Mouse (Mus musculus) testis, adult 2 months (tissue): Measurements from ENCODE around the gene Fam72a. TPM values are rescaled to one million over a fixed set of nuclear protein-coding genes. Genes with fewer than 3 reads are reported as not detected.

Experiments used
- H3K27ac ChIP-seq: fragments of 200-500 bp; 2 replicates; pipeline ENCODE4 v1.5.1; 2012; ENCODE audit warnings: low read depth, low read length; ENCODE audit not compliant: control insufficient read depth, insufficient read depth
- H3K27me3 ChIP-seq: fragments of 200-500 bp; 2 replicates; pipeline ENCODE4 v1.6.1; 2012; ENCODE audit warnings: mild to moderate bottlenecking, low read length, moderate library complexity; ENCODE audit not compliant: control insufficient read depth, insufficient read depth
- H3K36me3 ChIP-seq: fragments of 200-500 bp; 2 replicates; pipeline ENCODE4 v1.6.1; 2012; ENCODE audit warnings: mild to moderate bottlenecking, low read length; ENCODE audit not compliant: control insufficient read depth, insufficient read depth
- H3K4me1 ChIP-seq: fragments of 200-500 bp; 2 replicates; pipeline ENCODE4 v1.6.1; 2012; ENCODE audit warnings: low read length; ENCODE audit not compliant: control insufficient read depth, insufficient read depth
- H3K4me3 ChIP-seq: fragments of 200-500 bp; 2 replicates; pipeline ENCODE4 v1.5.1; 2012; ENCODE audit warnings: low read depth, mild to moderate bottlenecking, low read length, moderate library complexity, mixed read lengths; ENCODE audit not compliant: control insufficient read depth
- CTCF ChIP-seq: fragments of 200-500 bp; IDR thresholded peaks from 2 replicates; pipeline ENCODE4 v1.5.1; 2012; ENCODE audit warnings: low read depth, mild to moderate bottlenecking, inconsistent platforms, low read length, moderate library complexity; ENCODE audit not compliant: control insufficient read depth, insufficient read depth, insufficient replicate concordance
- POLR2A ChIP-seq: fragments of 200-500 bp; IDR thresholded peaks from 2 replicates; pipeline ENCODE4 v1.6.1; 2012; ENCODE audit warnings: low read depth, mild to moderate bottlenecking, inconsistent platforms, low read length, moderate library complexity; ENCODE audit not compliant: control insufficient read depth
- polyA plus RNA-seq: library from polyadenylated mRNA; depleted of rRNA; stranded (reverse); fragments of >200 nt; gene quantifications from 2 replicates; pipeline ENCODE4 v1.2.3, GENCODE M21; 2012

Fam72a gene
- polyA plus RNA-seq, 1 experiment: 1.3 TPM

GRCm38 (mm10) chr1:131492360-131492759 is 35.3 kb upstream of the Fam72a start:
- Histone ChIP-seq H3K4me1 (no peaks in the 10 kb centered on the region; the same call in 1 of the 2 replicates), H3K27me3 (no peaks in the 10 kb centered on the region), H3K4me3 (no peak overlapping the region), H3K36me3 (no peaks in the 10 kb centered on the region), H3K27ac (no peak overlapping the region)
- no peak for TF ChIP-seq POLR2A
- TF ChIP-seq CTCF: no peak

DNA sequence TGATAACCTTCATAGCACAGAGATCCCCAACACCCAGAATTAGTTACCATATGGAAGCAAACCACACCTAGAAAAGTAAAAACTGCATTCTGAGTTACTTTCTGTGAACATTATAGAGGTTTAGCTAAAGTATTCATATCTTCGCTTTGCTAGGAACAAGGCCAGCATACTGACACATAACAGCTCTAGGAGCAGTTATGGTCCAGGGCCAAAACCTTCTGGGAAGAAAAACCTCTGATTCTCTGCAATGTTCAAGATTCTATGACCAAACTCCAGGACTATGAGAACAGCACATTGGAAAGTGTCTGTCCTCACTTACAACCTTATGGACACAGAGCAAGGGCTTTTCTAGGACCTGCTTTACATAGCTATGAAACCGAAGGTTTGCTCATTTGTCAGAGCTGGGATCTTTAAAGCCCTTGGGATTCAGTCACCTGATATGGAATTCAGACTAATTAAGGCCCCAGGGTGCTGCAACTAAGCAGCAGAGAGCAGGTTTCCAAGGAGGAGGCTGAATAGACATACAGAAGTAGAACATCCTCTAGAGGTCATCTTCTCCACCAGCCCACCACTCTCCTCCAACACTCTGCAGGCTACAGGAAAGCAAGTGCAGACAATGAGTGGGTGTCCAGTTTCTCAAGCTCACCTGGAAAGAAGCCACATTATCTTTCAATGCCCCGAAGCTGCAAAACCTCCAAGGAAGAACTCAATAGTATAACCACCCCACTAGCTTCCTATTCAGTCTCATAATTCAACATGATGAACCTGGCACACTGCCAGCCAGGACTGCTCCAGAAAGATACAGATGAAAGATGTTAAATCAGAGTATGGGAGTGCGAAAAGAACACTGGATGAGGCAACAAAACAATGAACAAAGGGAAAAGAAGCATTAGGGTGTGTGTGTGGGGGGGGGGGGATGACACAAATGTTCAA is 33.5 kb upstream of the Fam72a start:
- H3K4me1 ChIP-seq: no peaks in the 10 kb centered on the region; the same call in 1 of the 2 replicates
- TF ChIP-seq POLR2A (no peak), CTCF (no peak)

DNA sequence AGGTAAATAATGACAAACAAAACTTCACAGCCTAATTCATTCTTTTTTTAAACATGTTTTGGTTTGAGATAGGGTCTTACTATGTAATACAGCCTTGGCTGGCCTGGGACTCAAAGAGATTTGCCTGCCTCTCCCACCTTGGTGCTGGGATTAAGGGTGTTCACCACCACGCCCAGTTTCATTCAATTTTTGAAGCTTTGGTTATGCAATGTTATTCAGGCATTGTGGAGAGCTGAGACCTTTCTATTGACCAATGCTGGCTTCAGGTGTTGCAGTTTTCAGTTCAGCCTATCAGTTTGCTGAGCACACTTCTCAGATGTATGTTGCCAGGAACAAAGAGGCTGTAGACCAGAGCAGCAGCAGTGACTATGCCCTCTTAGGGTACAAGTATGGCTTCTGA is 29.5 kb upstream of the Fam72a start:
- no peaks in the 10 kb centered on the region; the same call in 1 of the 2 replicates for H3K4me1 ChIP-seq
- H3K27ac ChIP-seq: no peak overlapping the region
- no peak overlapping the region for H3K4me3 ChIP-seq
- H3K27me3 ChIP-seq: no peaks in the 10 kb centered on the region
- no peaks in the 10 kb centered on the region for H3K36me3 ChIP-seq
- TF ChIP-seq CTCF: no peak
- no peak for TF ChIP-seq POLR2A

More for the DNA sequence above, 33.5 kb upstream of the Fam72a start:
- Histone ChIP-seq H3K4me3 (no peak overlapping the region), H3K36me3 (no peaks in the 10 kb centered on the region), H3K27me3 (no peaks in the 10 kb centered on the region), H3K27ac (no peak overlapping the region)

- H3K4me1 ChIP-seq: no peaks in the 10 kb centered on the region
- no peaks in the 10 kb centered on the region for H3K36me3 ChIP-seq
- H3K27ac ChIP-seq: no peak overlapping the region
- H3K27me3 ChIP-seq: no peaks in the 10 kb centered on the region
- no peak overlapping the region for H3K4me3 ChIP-seq
- TF ChIP-seq CTCF: no peak
- TF ChIP-seq POLR2A: no peak
Observed at GRCm38 (mm10) chr1:131501681-131502080, 26.0 kb upstream of the Fam72a start.

GRCm38 (mm10) chr1:131511131-131511530 is 16.6 kb upstream of the Fam72a start:
- TF ChIP-seq CTCF: no peak
- Histone ChIP-seq H3K4me3 (no peak overlapping the region), H3K4me1 (no peaks in the 10 kb centered on the region), H3K27ac (no peak overlapping the region), H3K27me3 (no peaks in the 10 kb centered on the region), H3K36me3 (no peaks in the 10 kb centered on the region)

DNA sequence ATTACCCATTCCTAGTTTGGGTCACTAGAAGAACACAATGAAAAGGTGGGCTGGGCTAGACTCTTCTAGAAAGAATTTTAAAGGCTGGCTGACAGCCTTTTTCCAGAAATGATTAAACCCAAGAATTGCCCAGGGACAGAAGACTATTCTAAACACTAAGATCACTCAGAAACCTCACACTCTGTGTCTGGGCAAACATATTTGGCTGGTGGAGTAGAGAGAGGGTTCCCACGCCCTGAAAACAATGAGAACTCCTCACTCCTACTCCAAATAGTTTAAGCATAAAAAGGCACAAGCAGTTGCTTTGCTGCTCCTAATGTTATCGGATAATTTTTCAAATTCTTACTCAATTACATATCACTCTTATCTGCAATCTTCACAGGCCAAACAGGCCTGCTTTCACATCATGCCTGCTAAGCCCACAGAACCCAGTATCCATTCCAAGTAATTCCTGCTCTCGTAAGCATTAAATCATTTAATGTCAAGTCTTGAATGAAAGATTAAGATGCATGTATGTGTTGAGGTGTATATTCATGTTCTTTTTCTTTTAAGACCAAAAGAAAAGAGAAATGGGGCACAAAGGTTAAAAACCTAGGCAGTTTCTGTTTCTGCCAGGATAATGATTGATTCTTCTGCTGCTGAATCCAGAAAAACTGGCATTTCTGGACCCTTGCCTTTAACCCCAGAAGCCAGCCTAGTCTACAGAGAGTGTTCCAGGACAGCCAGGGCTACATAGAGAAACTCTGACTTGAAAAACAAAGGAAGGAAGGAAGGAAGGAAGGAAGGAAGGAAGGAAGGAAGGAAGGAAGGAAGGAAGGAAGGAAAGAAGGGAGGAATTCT is 15.8 kb upstream of the Fam72a start:
- H3K36me3 ChIP-seq: no peaks in the 10 kb centered on the region
- no peak overlapping the region for H3K27ac ChIP-seq
- TF ChIP-seq POLR2A: no peak
- no peak for TF ChIP-seq CTCF

DNA sequence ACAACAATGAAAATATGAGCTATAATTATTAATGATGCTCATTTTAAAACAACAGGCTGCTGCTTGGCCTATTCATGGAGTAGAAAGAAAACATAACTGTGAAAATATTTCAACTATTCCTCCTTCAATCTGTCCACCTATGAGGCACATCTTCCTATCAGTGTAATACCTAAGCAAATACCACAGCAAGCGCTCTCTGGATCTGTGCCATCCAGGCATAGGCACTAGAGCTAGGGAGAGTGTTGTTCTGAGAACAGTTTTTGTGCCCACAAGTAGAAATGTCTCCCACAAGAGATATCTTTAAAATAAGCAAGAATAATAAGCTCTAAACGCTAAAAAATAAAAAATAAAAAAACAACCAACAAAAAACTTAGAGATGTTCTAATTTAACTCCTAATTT is 14.6 kb upstream of the Fam72a start:
- no peak for TF ChIP-seq POLR2A
- TF ChIP-seq CTCF: no peak
- Histone ChIP-seq H3K4me3 (no peak overlapping the region), H3K36me3 (no peaks in the 10 kb centered on the region), H3K4me1 (no peaks in the 10 kb centered on the region), H3K27ac (no peak overlapping the region), H3K27me3 (no peaks in the 10 kb centered on the region)

More for the DNA sequence above, 15.8 kb upstream of the Fam72a start:
- Histone ChIP-seq H3K4me3 (no peak overlapping the region), H3K27me3 (no peaks in the 10 kb centered on the region), H3K4me1 (no peaks in the 10 kb centered on the region)
